Mouse (Mus musculus) liver, postnatal 0 days (tissue): Measurements from ENCODE around the gene Grin2d.

ENCODE experiments used
- CTCF ChIP-seq: sonication (generic); IDR thresholded peaks from 2 replicates; pipeline ENCODE4 v1.5.1; 2016; ENCODE audit warnings: antibody characterized with exemption, low read depth
- EP300 ChIP-seq: IDR thresholded peaks from 2 replicates; pipeline ENCODE4 v1.6.1; 2016; ENCODE audit warnings: antibody characterized with exemption, low read depth, mild to moderate bottlenecking

GRCm38 (mm10) chr7:45917926-45918325 lies 39.7 kb upstream of the Grin2d start:
- TF ChIP-seq CTCF (no peak), EP300 (no peak)
